Mouse (Mus musculus): ENCODE measurements around the gene Crtc1. TPM values are rescaled to one million over a fixed set of nuclear protein-coding genes. Genes with fewer than 3 reads are reported as not detected.
A peak's percentile ranks its signal among the peaks of the same experiment; 100 is the strongest.

Crtc1 gene
- total RNA-seq, 2 experiments from 2014 or later: 6.4 to 7.4 TPM

DNA sequence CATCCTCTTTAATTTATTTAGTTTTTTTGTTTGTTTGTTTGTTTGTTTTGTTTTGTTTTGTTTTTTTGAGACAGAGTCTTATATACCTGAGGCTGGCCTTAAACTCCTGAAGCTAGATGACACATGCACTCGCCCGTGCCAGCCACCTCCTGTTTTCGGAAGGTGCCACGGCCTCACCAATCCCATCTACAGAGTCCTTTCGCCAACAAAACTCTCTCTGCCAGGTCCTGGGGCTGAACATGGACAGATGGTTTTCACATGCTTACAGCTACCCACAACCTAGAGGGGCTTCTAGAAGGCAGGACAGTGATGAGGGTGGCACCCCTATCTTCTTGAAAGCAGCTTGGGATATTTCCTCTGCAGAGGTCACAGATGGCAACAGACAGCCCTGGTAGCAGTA, 4.2 kb downstream of the Crtc1 start:
- intact Hi-C loops (cut with DNase I; ENCODE audit: low total_unique reads): no loop called here
- no peak for DNase-seq

GRCm38 (mm10) chr8:70432991-70433536, 6.3 kb downstream of the Crtc1 start:
- DNase-seq: no peak
- intact Hi-C loops (cut with DNase I; ENCODE audit: low total_unique reads): no loop called here

DNA sequence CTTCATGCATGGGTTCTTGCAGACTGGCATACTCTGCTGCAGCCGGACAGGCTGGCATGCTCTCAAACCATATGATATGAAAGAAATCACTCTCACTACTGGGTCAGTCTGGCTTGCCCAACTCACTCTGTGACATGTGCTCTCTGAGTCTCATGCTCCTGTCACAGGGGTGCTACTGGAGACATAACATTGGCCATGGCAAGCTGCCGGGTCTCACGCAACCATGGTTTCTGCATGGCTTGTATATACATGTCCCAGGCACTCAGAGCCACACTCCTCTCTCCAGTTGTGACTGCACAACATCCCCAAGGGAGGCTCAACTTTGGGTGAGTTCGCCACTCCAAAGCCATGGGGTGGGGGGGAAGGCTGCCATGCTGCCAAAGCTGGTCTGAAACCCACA, 8.2 kb downstream of the Crtc1 start:
- intact Hi-C loops (cut with DNase I; ENCODE audit: low total_unique reads): no loop called here
- DNase-seq: no peak

GRCm38 (mm10) chr8:70426300-70426907, 13.0 kb downstream of the Crtc1 start:
- intact Hi-C loops (cut with DNase I; ENCODE audit: low total_unique reads): no loop called here
- no peak for DNase-seq

DNA sequence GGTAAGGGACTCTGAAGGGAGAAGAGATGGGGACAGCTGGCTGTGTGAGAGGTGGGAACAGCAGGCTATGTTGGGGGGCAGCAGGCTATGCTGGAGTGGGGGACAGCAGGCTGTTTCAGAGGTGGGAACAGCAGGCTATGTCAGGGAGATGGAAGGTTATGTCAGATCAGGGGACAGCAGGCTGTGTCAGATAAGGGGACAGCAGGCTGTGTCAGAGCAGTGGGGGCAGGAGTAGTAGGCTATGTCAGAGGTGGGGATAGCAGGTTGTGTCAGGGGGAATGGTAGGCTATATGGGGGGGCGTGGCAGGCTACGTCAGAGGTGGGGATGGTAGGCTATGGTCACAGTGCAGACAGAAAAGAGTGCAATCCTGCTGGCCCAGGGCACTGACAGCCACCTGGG, 16.7 kb downstream of the Crtc1 start:
- no peak for DNase-seq
- intact Hi-C loops (cut with DNase I; ENCODE audit: low total_unique reads): no loop called here

- DNase-seq: no peak
- intact Hi-C loops (cut with DNase I; ENCODE audit: low total_unique reads): no loop called here
These were observed 17.9 kb downstream of the Crtc1 start for GRCm38 (mm10) chr8:70421349-70422104.

- intact Hi-C loops (cut with DNase I; ENCODE audit: low total_unique reads): no loop called here
These were observed 19.3 kb downstream of the Crtc1 start for GRCm38 (mm10) chr8:70419879-70420643.

GRCm38 (mm10) chr8:70418954-70419353, 20.4 kb downstream of the Crtc1 start:
- peak; percentile 37 for DNase-seq
- intact Hi-C loops (cut with DNase I; ENCODE audit: low total_unique reads): no loop called here

More at GRCm38 (mm10) chr8:70419879-70420643, 19.3 kb downstream of the Crtc1 start:
- DNase-seq: no peak

DNA sequence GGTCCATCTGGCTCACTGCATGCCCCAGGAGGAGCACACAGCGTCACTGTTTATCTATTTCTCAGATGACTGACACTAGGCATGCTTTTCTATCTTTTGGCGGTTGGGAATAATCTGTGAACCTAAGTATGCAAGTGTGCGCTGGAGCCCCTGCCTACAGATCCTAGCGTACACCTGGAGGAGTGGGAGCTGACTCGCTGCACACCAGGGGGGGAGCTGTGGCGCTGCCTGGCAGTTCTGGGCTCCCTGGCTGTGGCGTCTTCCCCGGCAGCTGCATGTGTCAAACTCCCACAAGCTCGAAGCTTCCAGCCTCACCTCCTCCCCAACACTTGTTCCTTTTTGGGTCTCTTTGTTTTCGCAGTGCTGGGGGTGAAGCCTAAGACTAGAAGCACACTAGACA, 21.5 kb downstream of the Crtc1 start:
- intact Hi-C loops (cut with DNase I; ENCODE audit: low total_unique reads): no loop called here
- DNase-seq: no peak

DNA sequence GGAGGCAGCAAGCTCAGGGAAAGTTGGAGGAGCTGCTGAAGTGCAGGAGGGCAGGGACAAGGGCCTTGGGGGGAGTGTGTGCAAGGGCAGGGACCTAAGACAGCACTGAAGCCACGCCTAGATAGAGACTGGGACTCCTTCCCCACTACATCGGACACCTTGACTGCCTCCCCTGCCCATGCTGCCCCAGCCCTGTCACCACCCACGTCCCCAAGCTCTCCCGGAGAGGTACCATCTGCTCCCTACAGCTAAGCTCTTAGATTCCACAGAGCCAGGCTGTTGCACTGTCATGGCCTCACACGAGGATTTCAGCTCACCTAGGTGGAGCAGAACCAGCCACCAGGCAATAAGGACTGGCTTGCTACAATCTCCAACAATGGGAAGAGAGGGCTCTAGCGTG, 22.4 kb downstream of the Crtc1 start:
- intact Hi-C loops (cut with DNase I; ENCODE audit: low total_unique reads): no loop called here
- no peak for DNase-seq

GRCm38 (mm10) chr8:70415540-70416451, 23.6 kb downstream of the Crtc1 start:
- DNase-seq: no peak
- intact Hi-C loops (cut with DNase I; ENCODE audit: low total_unique reads): no loop called here

- intact Hi-C loops (cut with DNase I; ENCODE audit: low total_unique reads): no loop called here
- no peak for DNase-seq
These were observed 25.0 kb downstream of the Crtc1 start for GRCm38 (mm10) chr8:70414310-70414946.

- DNase-seq: no peak
- intact Hi-C loops (cut with DNase I; ENCODE audit: low total_unique reads): no loop called here
These were observed 29.1 kb downstream of the Crtc1 start for GRCm38 (mm10) chr8:70410281-70410680.

DNA sequence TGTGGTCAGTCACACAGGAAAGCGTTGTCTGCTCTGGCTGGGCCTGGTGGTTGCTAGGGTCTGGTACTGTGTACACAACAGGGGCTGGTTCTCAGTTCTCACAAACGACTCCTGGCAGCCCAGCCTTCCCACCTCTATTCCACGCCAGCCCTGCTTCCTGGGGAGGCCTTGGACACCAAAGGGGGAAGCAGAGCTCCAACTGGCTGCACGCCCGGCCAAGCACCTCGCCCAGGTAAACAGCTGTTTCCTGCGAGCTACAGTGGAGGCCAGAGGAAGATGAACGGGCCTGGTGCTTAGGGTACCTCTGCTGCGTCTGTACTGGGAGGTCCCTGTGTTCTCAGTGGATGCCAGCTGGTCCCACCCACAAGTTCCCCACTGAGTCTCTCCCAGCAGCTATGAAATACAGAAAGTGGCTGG, 29.9 kb downstream of the Crtc1 start:
- intact Hi-C loops (cut with DNase I; ENCODE audit: low total_unique reads): no loop called here

DNA sequence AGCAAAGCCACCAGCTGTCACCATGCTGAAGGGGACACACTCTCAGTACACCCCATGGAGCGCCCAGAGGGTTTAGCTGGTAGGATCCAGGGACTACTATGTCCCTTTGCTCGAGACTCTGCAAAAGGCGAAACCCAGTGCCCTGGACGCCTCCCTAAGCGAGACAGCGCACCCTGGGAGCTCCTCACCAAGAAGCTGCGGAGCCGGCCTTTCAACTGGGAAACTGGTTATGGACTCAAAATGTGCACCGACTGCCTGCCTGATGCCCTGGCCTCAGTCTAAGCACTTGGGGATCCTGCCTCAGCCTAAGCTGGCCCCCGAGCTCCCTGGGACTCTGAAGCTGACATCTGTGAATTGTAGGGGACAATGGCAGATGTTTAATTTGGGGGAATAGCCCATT, 30.4 kb downstream of the Crtc1 start:
- intact Hi-C loops (cut with DNase I; ENCODE audit: low total_unique reads): no loop called here
- no peak for DNase-seq

More for the DNA sequence above, 29.9 kb downstream of the Crtc1 start:
- DNase-seq: peak; percentile 43

GRCm38 (mm10) chr8:70408301-70408700, 31.1 kb downstream of the Crtc1 start:
- DNase-seq: peak; percentile 39
- intact Hi-C loops (cut with DNase I; ENCODE audit: low total_unique reads): no loop called here

- intact Hi-C loops (cut with DNase I; ENCODE audit: low total_unique reads): no loop called here
- DNase-seq: no peak
These were observed 32.8 kb downstream of the Crtc1 start for GRCm38 (mm10) chr8:70406427-70407069.

- DNase-seq: no peak
- intact Hi-C loops (cut with DNase I; ENCODE audit: low total_unique reads): no loop called here
These were observed 34.2 kb downstream of the Crtc1 start for GRCm38 (mm10) chr8:70405189-70405588.
